Mouse (Mus musculus) intestine, embryonic 14.5 days (tissue): Measurements from ENCODE around the gene Invs. TPM values are rescaled to one million over a fixed set of nuclear protein-coding genes. Genes with fewer than 3 reads are reported as not detected.
"Not testable (repeated sequence)": the region's sequence is repeated elsewhere in the genome, so short reads cannot be mapped to it uniquely, and the experiment has no call there.

ENCODE experiments used
- ATAC-seq: fragments of 200-750 bp; cut with Nextera tagmentation; replicated peaks from 2 replicates; pipeline ENCODE4 v1.8.0; 2017; ENCODE audit warnings: low read depth, moderate number of reproducible peaks, moderate TSS enrichment, moderate library complexity; ENCODE audit not compliant: low FRiP score, low TSS enrichment
- DNase-seq: peaks from one replicate; pipeline ENCODE4 v3.0.0-alpha.2; 2018; ENCODE audit warnings: low spot score
- H3K27ac ChIP-seq: fragments of 300-500 bp; sonication (generic); 2 replicates; pipeline ENCODE4 v1.5.1; 2014; ENCODE audit warnings: low read depth, mild to moderate bottlenecking, control low read depth
- H3K27me3 ChIP-seq: fragments of 300-500 bp; sonication (generic); replicated peaks from 2 replicates; pipeline ENCODE4 v1.6.1; 2014; ENCODE audit warnings: low read length, control low read depth; ENCODE audit not compliant: control insufficient read depth, insufficient read depth
- H3K36me3 ChIP-seq: fragments of 300-500 bp; sonication (generic); 2 replicates; pipeline ENCODE4 v1.6.1; 2014; ENCODE audit warnings: low read length, control low read depth; ENCODE audit not compliant: control insufficient read depth, insufficient read depth
- H3K4me1 ChIP-seq: fragments of 300-500 bp; sonication (generic); replicated peaks from 2 replicates; pipeline ENCODE4 v1.6.1; 2014; ENCODE audit warnings: low read length, control low read depth, mixed read lengths; ENCODE audit not compliant: control insufficient read depth, insufficient read depth
- H3K4me2 ChIP-seq: fragments of 300-500 bp; sonication (generic); 2 replicates; pipeline ENCODE4 v1.6.1; 2014; ENCODE audit warnings: low read length
- H3K4me3 ChIP-seq: fragments of 300-500 bp; sonication (generic); 2 replicates; pipeline ENCODE4 v1.5.1; 2014; ENCODE audit warnings: low read depth, low read length, control low read depth, mixed read lengths
- H3K9ac ChIP-seq: fragments of 300-500 bp; sonication (generic); 2 replicates; pipeline ENCODE4 v1.6.1; 2014; ENCODE audit warnings: mild to moderate bottlenecking, low read length
- H3K9me3 ChIP-seq: fragments of 300-500 bp; sonication (generic); 2 replicates; pipeline ENCODE4 v1.6.1; 2016; ENCODE audit warnings: low read length, control low read depth; ENCODE audit not compliant: control insufficient read depth
- WGBS: fragments of 180-500 bp; shearing (Covaris S2); extraction: QIAGEN DNeasy Blood & Tissue Kit; methylation state at CpG from one replicate; pipeline ENCODE4 v1.1.7; 2014; 5-methylcytosine and 5-hydroxymethylcytosine counted together
- polyA plus RNA-seq: library from polyadenylated mRNA; unstranded; fragments of >200 nt; fragmentation: Nextera tagmentation; extraction: Ambion mirVana; gene quantifications from 2 replicates; pipeline ENCODE4 v1.2.1, GENCODE M21; 2014

The Invs gene
- polyA plus RNA-seq, 1 experiment from 2014 or later = 8.0 TPM

GRCm38 (mm10) chr4:48405724-48406491 lies 126.3 kb downstream of the Invs start:
- not testable (repeated sequence) for DNase-seq, H3K4me3 ChIP-seq, ATAC-seq, H3K4me2 ChIP-seq, H3K9ac ChIP-seq, H3K9me3 ChIP-seq, H3K27ac ChIP-seq, H3K27me3 ChIP-seq, H3K36me3 ChIP-seq, H3K4me1 ChIP-seq
- 90% methylated on average over 8 of the region's 10 CpGs for WGBS

GRCm38 (mm10) chr4:48407350-48408039 lies 127.9 kb downstream of the Invs start:
- no peaks in the 10 kb centered on the region for H3K36me3 ChIP-seq
- no peaks in the 10 kb centered on the region for H3K4me1 ChIP-seq
- H3K27me3 ChIP-seq = no peaks in the 10 kb centered on the region
- ATAC-seq = peak; percentile 43; the same call in 1 of the 2 replicates
- peak overlapping the region; percentile 28 for H3K4me2 ChIP-seq
- peak; percentile 80 for DNase-seq
- 38% methylated on average over 18 of the region's 18 CpGs for WGBS
- H3K9me3 ChIP-seq = no peaks in the 10 kb centered on the region
- no peak overlapping the region for H3K4me3 ChIP-seq
- H3K27ac ChIP-seq = no peak overlapping the region
- H3K9ac ChIP-seq = no peak overlapping the region

GRCm38 (mm10) chr4:48413473-48413872 lies 133.9 kb downstream of the Invs start:
- H3K9ac ChIP-seq = no peak overlapping the region
- ATAC-seq = no peak
- H3K4me1 ChIP-seq = no peaks in the 10 kb centered on the region
- no peak overlapping the region for H3K4me3 ChIP-seq
- no peak for DNase-seq
- H3K27me3 ChIP-seq = no peaks in the 10 kb centered on the region
- no peak overlapping the region for H3K27ac ChIP-seq
- WGBS = 88% methylated on average over 8 of the region's 8 CpGs
- no peak overlapping the region for H3K4me2 ChIP-seq
- no peaks in the 10 kb centered on the region for H3K9me3 ChIP-seq
- no peaks in the 10 kb centered on the region for H3K36me3 ChIP-seq

GRCm38 (mm10) chr4:48415838-48416335 lies 136.3 kb downstream of the Invs start:
- Histone ChIP-seq H3K9me3 (no peaks in the 10 kb centered on the region), H3K4me2 (no peak overlapping the region), H3K9ac (no peak overlapping the region), H3K27me3 (no peaks in the 10 kb centered on the region), H3K4me3 (no peak overlapping the region), H3K27ac (no peak overlapping the region), H3K4me1 (no peaks in the 10 kb centered on the region), H3K36me3 (no peaks in the 10 kb centered on the region)
- 81% methylated on average over 10 of the region's 10 CpGs for WGBS
- ATAC-seq (no peak), DNase-seq (no peak)

GRCm38 (mm10) chr4:48418831-48419468 lies 139.4 kb downstream of the Invs start:
- H3K9me3 ChIP-seq = no peaks in the 10 kb centered on the region
- DNase-seq = peak; percentile 40
- WGBS = 87% methylated on average over 8 of the region's 8 CpGs
- no peak overlapping the region for H3K27ac ChIP-seq
- H3K4me1 ChIP-seq = no peaks in the 10 kb centered on the region
- H3K4me3 ChIP-seq = no peak overlapping the region
- no peaks in the 10 kb centered on the region for H3K27me3 ChIP-seq
- H3K36me3 ChIP-seq = peaks cover 11% of the 10 kb centered on the region
- no peak for ATAC-seq
- no peak overlapping the region for H3K4me2 ChIP-seq
- H3K9ac ChIP-seq = no peak overlapping the region

GRCm38 (mm10) chr4:48422633-48423032 lies 143.1 kb downstream of the Invs start:
- peaks cover 11% of the 10 kb centered on the region for H3K36me3 ChIP-seq
- DNase-seq (peak; percentile 15), ATAC-seq (no peak)
- no peak overlapping the region for H3K4me3 ChIP-seq
- no peaks in the 10 kb centered on the region for H3K9me3 ChIP-seq
- H3K27ac ChIP-seq = no peak overlapping the region
- 96% methylated on average over 1 of the region's 1 CpGs for WGBS
- no peaks in the 10 kb centered on the region for H3K4me1 ChIP-seq
- H3K27me3 ChIP-seq = no peaks in the 10 kb centered on the region
- no peak overlapping the region for H3K9ac ChIP-seq
- H3K4me2 ChIP-seq = no peak overlapping the region

GRCm38 (mm10) chr4:48423738-48424137 lies 144.2 kb downstream of the Invs start:
- no peaks in the 10 kb centered on the region for H3K4me1 ChIP-seq
- peaks cover 14% of the 10 kb centered on the region for H3K36me3 ChIP-seq
- no peaks in the 10 kb centered on the region for H3K9me3 ChIP-seq
- ATAC-seq (no peak; the same call in 1 of the 2 replicates), DNase-seq (peak; percentile 48)
- H3K9ac ChIP-seq = no peak overlapping the region
- no peaks in the 10 kb centered on the region for H3K27me3 ChIP-seq
- H3K27ac ChIP-seq = no peak overlapping the region
- WGBS = 46% methylated on average over 2 of the region's 2 CpGs
- H3K4me3 ChIP-seq = no peak overlapping the region
- H3K4me2 ChIP-seq = no peak overlapping the region

- Histone ChIP-seq H3K4me1 (no peaks in the 10 kb centered on the region), H3K9ac (no peak overlapping the region), H3K36me3 (peaks cover 46% of the 10 kb centered on the region), H3K9me3 (no peaks in the 10 kb centered on the region), H3K27me3 (no peaks in the 10 kb centered on the region), H3K4me2 (no peak overlapping the region), H3K4me3 (no peak overlapping the region), H3K27ac (no peak overlapping the region)
- DNase-seq (peak; percentile 47), ATAC-seq (no peak)
- WGBS = 47% methylated on average over 3 of the region's 3 CpGs
Measured at GRCm38 (mm10) chr4:48427413-48427812, 147.9 kb downstream of the Invs start.
